Mouse (Mus musculus) kidney, adult 2 months (tissue): ENCODE measurements around the gene Anxa2.

Source experiments
- CTCF ChIP-seq: fragments of 200-500 bp; conservative IDR thresholded peaks from 2 replicates; pipeline ENCODE4 v1.5.1; 2011; ENCODE audit warnings: low read depth, mild to moderate bottlenecking, control low read depth, low read length, moderate library complexity, mixed read lengths; ENCODE audit not compliant: insufficient read depth, insufficient read length
- POLR2A ChIP-seq: fragments of 200-500 bp; IDR thresholded peaks from one replicate; pipeline ENCODE4 v1.6.1; 2011; ENCODE audit warnings: low read depth, low read length, control low read depth

GRCm38 (mm10) chr9:69515416-69515815 lies 62.0 kb downstream of the Anxa2 start:
- no peak for TF ChIP-seq POLR2A
- TF ChIP-seq CTCF = no peak
